Mouse (Mus musculus) neural tube, embryonic 14.5 days (tissue): ENCODE results near the gene Col11a2. TPM values are rescaled to one million over a fixed set of nuclear protein-coding genes. Genes with fewer than 3 reads are reported as not detected.

ENCODE experiments used
- ATAC-seq: fragments of 200-750 bp; cut with Nextera tagmentation; 2 replicates; pipeline ENCODE4 v1.8.0; 2017; ENCODE audit warnings: low read depth, mild to moderate bottlenecking, moderate TSS enrichment, moderate library complexity
- H3K27ac ChIP-seq: fragments of 300-500 bp; sonication (generic); 2 replicates; pipeline ENCODE4 v1.5.1; 2014; ENCODE audit warnings: low read depth, mild to moderate bottlenecking, control low read depth, low read length, moderate library complexity, mixed read lengths
- H3K27me3 ChIP-seq: fragments of 300-500 bp; sonication (generic); 2 replicates; pipeline ENCODE4 v1.6.1; 2014; ENCODE audit warnings: low read length; ENCODE audit not compliant: control insufficient read depth, insufficient read depth
- H3K36me3 ChIP-seq: fragments of 300-500 bp; sonication (generic); 2 replicates; pipeline ENCODE4 v1.6.1; 2014; ENCODE audit warnings: low read length, mixed read lengths; ENCODE audit not compliant: control insufficient read depth, insufficient read depth
- H3K4me1 ChIP-seq: fragments of 300-500 bp; sonication (generic); 2 replicates; pipeline ENCODE4 v1.6.1; 2014; ENCODE audit warnings: low read length; ENCODE audit not compliant: control insufficient read depth, insufficient read depth
- H3K4me2 ChIP-seq: fragments of 300-500 bp; sonication (generic); 2 replicates; pipeline ENCODE4 v1.6.1; 2014; ENCODE audit warnings: mild to moderate bottlenecking, low read depth, low read length, control low read depth
- H3K4me3 ChIP-seq: fragments of 300-500 bp; sonication (generic); 2 replicates; pipeline ENCODE4 v1.5.1; 2014; ENCODE audit warnings: low read depth, low read length, control low read depth, mixed read lengths
- H3K9ac ChIP-seq: fragments of 300-500 bp; sonication (generic); replicated peaks from 2 replicates; pipeline ENCODE4 v1.6.1; 2014; ENCODE audit warnings: low read depth, mild to moderate bottlenecking, control low read depth, low read length, mixed read lengths
- H3K9me3 ChIP-seq: fragments of 300-500 bp; sonication (generic); 2 replicates; pipeline ENCODE4 v1.6.1; 2016; ENCODE audit warnings: low read length; ENCODE audit not compliant: control insufficient read depth
- WGBS: fragments of 180-500 bp; shearing (Covaris S2); extraction: QIAGEN DNeasy Blood & Tissue Kit; methylation state at CpG from one replicate; pipeline ENCODE4 v1.1.7; 2014; 5-methylcytosine and 5-hydroxymethylcytosine counted together
- polyA plus RNA-seq: library from polyadenylated mRNA; unstranded; fragments of >200 nt; fragmentation: Nextera tagmentation; extraction: Ambion mirVana; gene quantifications from 2 replicates; pipeline ENCODE4 v1.2.1, GENCODE M21; 2014

Gene Col11a2
- polyA plus RNA-seq, 1 experiment from 2014 or later, result 3.6 TPM

GRCm38 (mm10) chr17:34035517-34035916 lies 3.7 kb upstream of the Col11a2 start:
- no peak for ATAC-seq
- H3K4me1 ChIP-seq, result peaks cover 27% of the 10 kb centered on the region
- no peak overlapping the region for H3K27ac ChIP-seq
- H3K4me3 ChIP-seq, result no peak overlapping the region
- H3K36me3 ChIP-seq, result peaks cover 26% of the 10 kb centered on the region; the same call in 1 of the 2 replicates
- no peaks in the 10 kb centered on the region for H3K9me3 ChIP-seq
- H3K4me2 ChIP-seq, result no peak overlapping the region
- H3K27me3 ChIP-seq, result no peaks in the 10 kb centered on the region
- no peak overlapping the region for H3K9ac ChIP-seq
- WGBS, result 87% methylated on average over 9 of the region's 9 CpGs

DNA sequence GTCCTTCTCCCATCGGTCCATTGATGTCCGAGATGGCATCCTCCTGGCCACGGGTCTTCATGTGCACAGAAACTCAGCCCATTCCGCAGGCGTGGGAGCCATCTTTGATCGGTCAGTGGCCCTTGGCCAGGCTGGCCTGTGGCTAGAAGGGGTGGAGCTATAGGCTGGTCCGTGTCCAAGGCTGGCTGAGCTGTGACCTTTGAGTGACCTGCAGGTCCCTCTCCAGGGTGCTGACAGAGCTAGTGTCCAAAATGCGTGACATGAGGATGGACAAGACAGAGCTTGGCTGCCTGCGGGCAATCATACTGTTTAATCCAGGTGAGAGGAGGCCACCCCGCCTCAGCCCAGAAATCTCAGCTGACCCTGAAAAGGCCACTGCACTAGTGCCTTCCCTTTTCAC lies 2.6 kb upstream of the Col11a2 start:
- WGBS, result 75% methylated on average over 10 of the region's 10 CpGs
- Histone ChIP-seq H3K27me3 (no peaks in the 10 kb centered on the region), H3K9ac (no peak overlapping the region), H3K9me3 (no peaks in the 10 kb centered on the region), H3K4me1 (peaks cover 23% of the 10 kb centered on the region), H3K27ac (no peak overlapping the region), H3K4me3 (no peak overlapping the region), H3K4me2 (no peak overlapping the region), H3K36me3 (peaks cover 26% of the 10 kb centered on the region; the same call in 1 of the 2 replicates)
- ATAC-seq, result no peak

DNA sequence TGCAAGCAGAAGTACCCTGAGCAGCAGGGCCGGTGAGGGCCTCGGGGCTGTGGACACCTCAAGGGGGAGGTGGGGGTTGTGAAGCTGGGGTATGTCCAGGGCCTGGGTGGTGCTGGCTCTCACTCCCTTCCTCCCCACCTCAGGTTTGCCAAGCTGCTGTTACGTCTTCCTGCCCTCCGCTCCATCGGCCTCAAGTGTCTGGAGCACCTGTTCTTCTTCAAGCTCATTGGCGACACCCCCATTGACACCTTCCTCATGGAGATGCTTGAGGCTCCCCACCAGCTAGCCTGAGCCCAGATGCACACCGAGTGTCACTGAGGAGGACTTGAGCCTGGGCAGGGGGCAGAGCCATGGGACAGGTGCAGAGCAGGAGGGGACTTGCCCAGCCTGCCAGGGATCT lies 2.0 kb upstream of the Col11a2 start:
- no peaks in the 10 kb centered on the region for H3K27me3 ChIP-seq
- H3K4me1 ChIP-seq, result peaks cover 23% of the 10 kb centered on the region
- peaks cover 26% of the 10 kb centered on the region; the same call in 1 of the 2 replicates for H3K36me3 ChIP-seq
- no peak overlapping the region for H3K27ac ChIP-seq
- H3K4me2 ChIP-seq, result no peak overlapping the region
- ATAC-seq, result no peak
- H3K9me3 ChIP-seq, result no peaks in the 10 kb centered on the region
- WGBS, result 95% methylated on average over 7 of the region's 7 CpGs
- no peak overlapping the region for H3K4me3 ChIP-seq
- no peak overlapping the region for H3K9ac ChIP-seq

- H3K27me3 ChIP-seq, result no peaks in the 10 kb centered on the region
- no peak overlapping the region; the same call in 1 of the 2 replicates for H3K9ac ChIP-seq
- H3K27ac ChIP-seq, result no peak overlapping the region
- WGBS, result 7% methylated on average over 19 of the region's 21 CpGs
- ATAC-seq, result 0 out of 2 replicates have a peak, but pooled peaks have one; percentile 16
- H3K36me3 ChIP-seq, result peaks cover 26% of the 10 kb centered on the region; the same call in 1 of the 2 replicates
- H3K4me1 ChIP-seq, result peaks cover 16% of the 10 kb centered on the region
- H3K9me3 ChIP-seq, result no peaks in the 10 kb centered on the region
- peak overlapping the region; percentile 20; the same call in 1 of the 2 replicates for H3K4me3 ChIP-seq
- peak overlapping the region; percentile 50 for H3K4me2 ChIP-seq
These were observed 797 bp upstream of the Col11a2 start for GRCm38 (mm10) chr17:34038440-34038839.

DNA sequence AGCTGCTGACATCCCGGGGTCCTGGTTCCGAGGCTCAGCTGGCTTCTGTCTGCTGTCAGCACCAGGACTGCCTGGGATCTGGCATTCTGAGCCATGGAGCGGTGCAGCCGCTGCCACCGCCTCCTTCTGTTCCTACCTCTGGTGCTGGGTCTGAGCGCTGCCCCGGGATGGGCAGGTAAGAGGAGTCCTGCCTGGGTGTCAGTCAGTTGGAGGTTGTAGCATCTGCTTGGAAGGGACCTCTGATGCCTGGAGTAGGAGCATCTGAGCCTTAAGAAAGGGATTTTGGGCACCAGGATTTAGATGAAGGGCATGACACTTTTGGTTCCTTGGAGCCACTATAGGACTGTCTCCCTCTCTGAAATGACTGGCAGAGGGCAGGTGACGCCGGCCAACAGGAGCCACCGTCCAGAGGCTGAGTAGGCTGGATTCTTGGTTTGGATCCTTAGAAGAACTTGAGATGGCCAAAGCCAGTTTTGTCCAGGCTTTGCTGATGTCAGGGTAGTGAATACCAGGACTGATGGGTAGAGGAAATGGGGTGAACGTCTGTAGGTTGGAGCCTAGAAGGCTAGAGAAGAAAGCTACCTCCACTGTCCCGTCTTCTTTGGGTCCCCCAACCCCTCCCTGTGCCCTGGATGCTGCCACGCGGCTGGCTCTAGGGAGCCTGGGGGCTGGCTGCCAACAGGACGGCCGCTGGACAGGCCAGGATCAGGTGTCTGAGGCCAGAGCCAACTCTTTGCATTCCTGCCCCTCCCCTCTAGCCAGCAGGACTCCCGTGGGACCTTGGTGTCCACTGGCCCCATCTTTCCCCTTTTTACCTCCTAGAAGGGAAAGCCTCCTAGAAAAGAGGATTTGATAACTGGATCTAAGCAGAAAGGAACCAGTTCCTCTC lies 569 bp downstream of the Col11a2 start:
- ATAC-seq, result peak; percentile 24; the same call in 1 of the 2 replicates
- WGBS, result 30% methylated on average over 17 of the region's 17 CpGs
- H3K27ac ChIP-seq, result 0 out of 2 replicates have a peak overlapping the region, but pooled peaks have one; percentile 22

GRCm38 (mm10) chr17:34045941-34046340 lies 6.7 kb downstream of the Col11a2 start:
- no peak overlapping the region for H3K27ac ChIP-seq
- no peaks in the 10 kb centered on the region for H3K27me3 ChIP-seq
- no peak overlapping the region for H3K4me3 ChIP-seq
- no peaks in the 10 kb centered on the region for H3K36me3 ChIP-seq
- H3K4me2 ChIP-seq, result no peak overlapping the region
- no peak overlapping the region for H3K9ac ChIP-seq
- no peaks in the 10 kb centered on the region for H3K9me3 ChIP-seq
- 85% methylated on average over 14 of the region's 14 CpGs for WGBS
- no peaks in the 10 kb centered on the region for H3K4me1 ChIP-seq
- no peak for ATAC-seq

More for the DNA sequence above, 569 bp downstream of the Col11a2 start:
- peaks cover 16% of the 10 kb centered on the region for H3K4me1 ChIP-seq
- peak overlapping the region; percentile 50 for H3K4me2 ChIP-seq
- peak overlapping the region; percentile 20; the same call in 1 of the 2 replicates for H3K4me3 ChIP-seq
- H3K36me3 ChIP-seq, result peaks cover 22% of the 10 kb centered on the region; the same call in 1 of the 2 replicates
- H3K27me3 ChIP-seq, result no peaks in the 10 kb centered on the region
- no peaks in the 10 kb centered on the region for H3K9me3 ChIP-seq
- H3K9ac ChIP-seq, result peak overlapping the region; percentile 46

DNA sequence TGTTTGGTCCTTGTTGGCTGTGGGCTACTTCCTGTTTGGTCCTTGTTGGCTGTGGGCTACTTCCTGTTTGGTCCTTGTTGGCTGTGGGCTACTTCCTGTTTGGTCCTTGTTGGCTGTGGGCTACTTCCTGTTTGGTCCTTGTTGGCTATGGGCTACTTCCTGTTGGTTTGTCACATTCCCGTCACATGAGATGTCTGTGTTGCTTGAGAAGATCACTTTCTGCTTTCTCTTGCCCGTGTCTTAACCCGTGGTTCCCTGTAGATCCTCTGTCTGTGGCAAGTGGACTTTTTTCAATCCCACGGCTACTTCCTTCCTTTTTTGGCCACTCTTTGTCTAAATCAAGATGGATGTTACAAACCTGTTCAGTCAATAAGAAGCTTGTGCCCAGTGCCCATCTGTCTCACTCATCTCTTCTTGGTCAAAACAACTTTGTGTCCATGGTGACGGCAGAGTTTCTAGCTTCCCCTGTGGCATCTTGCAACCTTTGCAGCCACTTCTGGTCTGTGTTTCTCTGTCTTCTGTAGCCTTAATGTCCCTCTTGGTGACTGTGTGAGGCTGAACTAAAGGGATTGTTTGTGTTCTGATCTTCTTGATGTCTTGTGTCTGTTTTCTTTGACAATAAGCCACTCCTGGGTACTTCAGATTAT lies 8.3 kb downstream of the Col11a2 start:
- no peak overlapping the region for H3K4me2 ChIP-seq
- no peaks in the 10 kb centered on the region for H3K9me3 ChIP-seq
- H3K9ac ChIP-seq, result no peak overlapping the region
- H3K27ac ChIP-seq, result no peak overlapping the region
- WGBS, result 93% methylated on average over 5 of the region's 5 CpGs
- no peak overlapping the region for H3K4me3 ChIP-seq
- no peaks in the 10 kb centered on the region for H3K4me1 ChIP-seq
- no peaks in the 10 kb centered on the region for H3K36me3 ChIP-seq
- ATAC-seq, result no peak
- no peaks in the 10 kb centered on the region for H3K27me3 ChIP-seq

GRCm38 (mm10) chr17:34057224-34057623 lies 18.0 kb downstream of the Col11a2 start:
- Histone ChIP-seq H3K9me3 (no peaks in the 10 kb centered on the region), H3K27ac (no peak overlapping the region), H3K27me3 (no peaks in the 10 kb centered on the region), H3K9ac (no peak overlapping the region), H3K4me3 (no peak overlapping the region), H3K4me2 (no peak overlapping the region), H3K4me1 (no peaks in the 10 kb centered on the region), H3K36me3 (no peaks in the 10 kb centered on the region)
- 82% methylated on average over 6 of the region's 7 CpGs for WGBS
- ATAC-seq, result no peak

DNA sequence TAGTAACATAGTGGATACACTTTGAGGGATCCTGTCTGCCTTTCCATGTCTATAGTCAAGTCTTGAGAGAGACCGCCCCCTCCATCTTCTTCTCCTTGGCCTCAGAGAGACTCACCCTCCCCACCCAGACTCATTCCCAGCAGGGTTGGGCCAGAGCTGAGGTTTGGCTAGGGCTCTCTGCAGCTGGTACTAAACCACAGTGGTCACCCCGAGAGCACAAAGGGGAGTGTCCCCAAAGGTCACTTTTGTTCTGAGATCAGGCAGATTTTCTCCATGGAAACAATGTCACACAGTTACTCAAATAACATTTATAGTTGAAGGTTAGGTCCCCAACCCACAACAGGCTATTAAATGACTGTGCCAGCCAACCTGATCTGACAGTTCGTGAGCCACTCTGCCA lies 29.6 kb downstream of the Col11a2 start:
- WGBS, result 51% methylated on average over 3 of the region's 3 CpGs
- Histone ChIP-seq H3K27me3 (no peaks in the 10 kb centered on the region), H3K9ac (no peak overlapping the region), H3K9me3 (no peaks in the 10 kb centered on the region), H3K4me2 (no peak overlapping the region), H3K36me3 (no peaks in the 10 kb centered on the region), H3K4me1 (no peaks in the 10 kb centered on the region), H3K27ac (no peak overlapping the region), H3K4me3 (no peak overlapping the region)
- ATAC-seq, result no peak
